9 mouse cellular contexts compared by ENCODE assay signal in the genomic region with DNA sequence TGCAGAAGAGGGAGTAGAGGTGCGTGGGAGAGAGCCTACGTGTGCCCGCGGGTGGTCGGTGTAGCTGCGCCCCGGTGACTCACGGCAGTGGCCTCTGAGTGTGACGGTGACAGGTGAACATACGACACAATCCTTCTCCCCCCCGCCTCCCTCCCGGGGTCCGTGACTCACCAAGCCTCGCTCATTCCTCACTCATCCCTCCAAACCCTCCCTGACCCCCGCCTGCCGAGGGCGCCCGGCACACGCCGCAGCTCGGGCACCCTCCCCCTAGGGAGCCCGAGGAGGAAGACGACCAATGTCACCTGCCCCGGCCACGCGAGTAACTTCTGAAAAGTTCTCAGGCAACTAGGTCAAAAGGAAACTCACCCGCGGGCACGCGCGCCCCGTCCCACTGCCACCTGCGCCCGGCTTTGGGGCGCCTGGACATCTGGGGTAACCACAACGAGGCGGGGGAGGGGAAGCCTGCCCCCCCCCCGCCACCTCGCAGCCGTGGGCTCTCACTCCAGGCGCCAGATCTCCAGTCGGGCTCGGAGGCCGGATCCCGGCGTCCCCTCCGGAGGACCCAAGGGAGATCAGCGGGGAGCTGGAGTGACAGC. TPM values are rescaled to one million over a fixed set of nuclear protein-coding genes. Genes with fewer than 3 reads are reported as not detected.
DNase-seq lines count a peak whose midpoint lies in the region; TF ChIP-seq lines count a peak whose summit lies in the region.
"Had no signal": no experiment of that assay in that cellular context is flagged by ENCODE, and none has a peak within 500 bp of the region (broad histone marks: within the 10 kb centered on the region; RNA-seq: fewer than 3 reads in every experiment).

No protein-coding gene starts in this region.

- H3K79me2 ChIP-seq in CH12.LX (replicated peaks; ENCODE audit: control insufficient read depth, extremely low read depth, insufficient read depth, poor library complexity, severe bottlenecking), result peaks cover 24% of the 10 kb centered on the region

- dilution Hi-C loops in CH12.LX (cut with MboI; ENCODE audit: extremely low pct_ligation_motif_present, extremely low pct_unique_long_range_greater_than_20kb, low sequenced_read_pairs), result no loop called here

- H3K27me3 ChIP-seq in CH12.LX (replicated peaks), result peaks cover 6% of the 10 kb centered on the region
- H3K27me3 ChIP-seq in kidney, adult 2 months (replicated peaks; ENCODE audit: control insufficient read depth, insufficient read depth, low read length), result no peaks in the 10 kb centered on the region
- no peaks in the 10 kb centered on the region for H3K27me3 ChIP-seq in spleen, adult 2 months (ENCODE audit: control insufficient read depth, insufficient read depth, low read length)

- no peaks in the 10 kb centered on the region for H3K36me3 ChIP-seq in CH12.LX (replicated peaks in 1 of 2; ENCODE audit: control insufficient read depth in 1 of 2, insufficient read depth in 1 of 2, low read length in 1 of 2)
- no peaks in the 10 kb centered on the region for H3K36me3 ChIP-seq in kidney, adult 2 months (ENCODE audit: control insufficient read depth, insufficient read depth, low read length)
- no peaks in the 10 kb centered on the region for H3K36me3 ChIP-seq in spleen, adult 2 months (ENCODE audit: control insufficient read depth, insufficient read depth, low read length)

- DNase-seq in 3T3-L1 (ENCODE audit: low read depth, low spot score) (peak; percentile 64), CH12.LX (ENCODE audit: extremely low read depth) (no peak)
- peak; percentile 61 for DNase-seq in cerebellum, adult 9-10 months
- peak; percentile 65 to 72 for DNase-seq in heart, adult 9 months (ENCODE audit: low spot score in 2 of 2)
- peak; percentile 66 for DNase-seq in kidney, adult 2 months
- peak; percentile 57 for DNase-seq in lung, postnatal 14 days
- peak; percentile 63 to 72 for DNase-seq in spleen, adult 2 months (ENCODE audit: low read depth in 1 of 2, low spot score in 2 of 2)
- no peak for DNase-seq in frontal cortex, adult 2 months (ENCODE audit: extremely low spot score in 1 of 2, low spot score in 1 of 2)

- TF ChIP-seq RAD21 in CH12.LX (IDR thresholded peaks at IDR 0.05; ENCODE audit: low read depth, low read length), result peak; percentile 12

- peaks cover 17 to 55% of the 10 kb centered on the region in 2 experiments for H3K4me1 ChIP-seq in CH12.LX (ENCODE audit: control insufficient read depth in 1 of 2, insufficient read depth in 2 of 2)
- H3K4me1 ChIP-seq in kidney, adult 2 months (ENCODE audit: control insufficient read depth, insufficient read depth, low read length), result peaks cover 46% of the 10 kb centered on the region
- peaks cover 27% of the 10 kb centered on the region; the same call in 1 of the 2 replicates for H3K4me1 ChIP-seq in spleen, adult 2 months (ENCODE audit: control insufficient read depth, insufficient read depth, insufficient read length)

- H3K4me3 ChIP-seq in CH12.LX (replicated peaks in 1 of 3; ENCODE audit: low read depth in 2 of 3, low read length in 2 of 3, poor library complexity in 1 of 3), result peak overlapping the region; percentile 73 to 90 (median 79)
- H3K4me3 ChIP-seq in kidney, adult 2 months (ENCODE audit: insufficient read depth, low read depth, low read length), result peak overlapping the region; percentile 96
- H3K4me3 ChIP-seq in spleen, adult 2 months (ENCODE audit: extremely low read depth, insufficient read depth, insufficient read length), result peak overlapping the region; percentile 97

- TF ChIP-seq POLR2A in CH12.LX (IDR thresholded peaks at IDR 0.05; ENCODE audit: low read depth, low read length), result no peak
- TF ChIP-seq POLR2A in kidney, adult 2 months (IDR thresholded peaks at IDR 0.05; ENCODE audit: low read depth, low read length), result no peak
- TF ChIP-seq POLR2A in spleen, adult 2 months (IDR thresholded peaks at IDR 0.05; ENCODE audit: low read depth, low read length), result no peak

- TF ChIP-seq CTCF in CH12.LX (conservative IDR thresholded peaks at IDR 0.05 in 1 of 2, IDR thresholded peaks at IDR 0.05 in 1 of 2; ENCODE audit: low read depth in 2 of 2, low read length in 2 of 2), result 0 out of 4 replicates have a peak, but pooled peaks of 1 of the 2 experiments have one; percentile 32
- no peak for TF ChIP-seq CTCF in kidney, adult 2 months (conservative IDR thresholded peaks at IDR 0.05; ENCODE audit: insufficient read depth, insufficient read length, low read depth, low read length)
- TF ChIP-seq CTCF in spleen, adult 2 months (IDR thresholded peaks at IDR 0.05; ENCODE audit: extremely low read depth, insufficient read depth, insufficient read length, insufficient replicate concordance), result no peak

- under 1% methylated on average over 48 of the region's 48 CpGs for WGBS in kidney, adult 2 months
- WGBS in spleen, adult 2 months, result under 1% methylated on average over 48 of the region's 48 CpGs

- H3K9me3 ChIP-seq in CH12.LX (replicated peaks; ENCODE audit: low read length), result no peaks in the 10 kb centered on the region

- H3K4me2 ChIP-seq in CH12.LX (ENCODE audit: insufficient read depth, low read depth, poor library complexity, severe bottlenecking), result peak overlapping the region; percentile 89

- in situ Hi-C loops in CH12.LX (cut with MboI; ENCODE audit: low pct_ligation_motif_present, low pct_unique_long_range_greater_than_20kb, low sequenced_read_pairs), result no loop called here

- H3K27ac ChIP-seq in CH12.LX (ENCODE audit: insufficient read depth, low read depth), result peak overlapping the region; percentile 86
- H3K27ac ChIP-seq in kidney, adult 2 months (ENCODE audit: insufficient read depth, low read depth, low read length), result peak overlapping the region; percentile 84
- H3K27ac ChIP-seq in spleen, adult 2 months (ENCODE audit: insufficient read depth, low read length), result peak overlapping the region; percentile 97

- no peak for TF ChIP-seq EP300 in CH12.LX (IDR thresholded peaks at IDR 0.05; ENCODE audit: low read length)

- H3K9ac ChIP-seq in CH12.LX (ENCODE audit: insufficient read depth, low read depth), result peak overlapping the region; percentile 46

TF ChIP-seq in CH12.LX, 34 proteins besides CTCF, POLR2A, EP300 and RAD21 (continues in another document):
- TF ChIP-seq UBTF (IDR thresholded peaks at IDR 0.05; ENCODE audit: low read depth, low read length) (no peak), USF1 (IDR thresholded peaks at IDR 0.05; ENCODE audit: low read depth, low read length) (no peak), NRF1 (IDR thresholded peaks at IDR 0.05; ENCODE audit: low read depth, low read length) (no peak), JUN (IDR thresholded peaks at IDR 0.05; ENCODE audit: insufficient read depth, low read depth, low read length) (no peak), MYC (IDR thresholded peaks at IDR 0.05; ENCODE audit: low read depth, low read length) (no peak), CHD2 (IDR thresholded peaks at IDR 0.05; ENCODE audit: low read length) (0 out of 2 replicates have a peak, but pooled peaks have one; percentile 16), RCOR1 (conservative IDR thresholded peaks at IDR 0.05; ENCODE audit: low read depth, low read length) (no peak), SMC3 (IDR thresholded peaks at IDR 0.05; ENCODE audit: low read depth, low read length) (no peak), ZMIZ1 (IDR thresholded peaks at IDR 0.05; ENCODE audit: low read depth, low read length) (no peak), CHD1 (IDR thresholded peaks at IDR 0.05; ENCODE audit: low read depth, low read length) (no peak), ZKSCAN1 (IDR thresholded peaks at IDR 0.05; ENCODE audit: borderline replicate concordance, low read depth, low read length) (no peak), MAFK (IDR thresholded peaks at IDR 0.05; ENCODE audit: insufficient replicate concordance, low read length) (no peak), MAZ (IDR thresholded peaks at IDR 0.05; ENCODE audit: low read depth, low read length) (peak; percentile 51; the same call in 1 of the 2 replicates), GABPA (IDR thresholded peaks at IDR 0.05; ENCODE audit: insufficient replicate concordance, low read depth, low read length) (no peak), MEF2A (IDR thresholded peaks at IDR 0.05; ENCODE audit: borderline replicate concordance, low read depth, low read length) (no peak), KAT2A (IDR thresholded peaks at IDR 0.05; ENCODE audit: insufficient replicate concordance, low read length) (no peak), MAX (IDR thresholded peaks at IDR 0.05; ENCODE audit: low read length) (no peak), ETS1 (conservative IDR thresholded peaks at IDR 0.05; ENCODE audit: low read depth, low read length) (peak; percentile 35), SIN3A (IDR thresholded peaks at IDR 0.05; ENCODE audit: low read length) (no peak), ZC3H11A (IDR thresholded peaks at IDR 0.05; ENCODE audit: low read depth, low read length) (no peak), ZNF384 (IDR thresholded peaks at IDR 0.05; ENCODE audit: low read depth, low read length) (no peak), ELF1 (IDR thresholded peaks at IDR 0.05; ENCODE audit: low read depth, low read length) (0 out of 2 replicates have a peak, but pooled peaks have one; percentile 18), IRF4 (IDR thresholded peaks at IDR 0.05; ENCODE audit: low read depth, low read length) (no peak)

RNA-seq across cellular contexts. Expression of gene Csrnp1, which starts 1.4 kb away (rescaled TPM):
- 15.5 and 15.7 TPM in 2 replicates for total RNA-seq in CH12.LX (2012; rRNA removed)
- total RNA-seq in CH12.LX (2014; rRNA removed), result 5.7 and 8.6 TPM in 2 replicates
- polyA plus RNA-seq in CH12.LX (2012; ENCODE audit: insufficient read length, low read depth), result 7.8 and 8.1 TPM in 2 replicates
- polyA plus RNA-seq in kidney, adult 2 months (2012; rRNA removed), result 14.8 and 24.2 TPM in 2 replicates
- polyA plus RNA-seq in spleen, adult 2 months (2012; rRNA removed), result 50.5 and 78.5 TPM in 2 replicates
- 11.2 and 16.6 TPM in 2 replicates for polyA plus RNA-seq in frontal cortex, adult 2 months (2012; rRNA removed)

RNA-seq across cellular contexts. Expression of gene Xirp1, which starts 40.3 kb away (rescaled TPM):
- total RNA-seq in CH12.LX (2012; rRNA removed), result not detected in 2 replicates
- total RNA-seq in CH12.LX (2014; rRNA removed), result not detected in 2 replicates
- not detected in 2 replicates for polyA plus RNA-seq in CH12.LX (2012; ENCODE audit: insufficient read length, low read depth)
- polyA plus RNA-seq in kidney, adult 2 months (2012; rRNA removed), result 0.18 and 0.94 TPM in 2 replicates
- polyA plus RNA-seq in spleen, adult 2 months (2012; rRNA removed), result 0.08 TPM in 2 replicates
- polyA plus RNA-seq in frontal cortex, adult 2 months (2012; rRNA removed), result 0.04 TPM in 2 replicates

RNA-seq across cellular contexts. Expression of gene Ttc21a, which starts 45.6 kb away (rescaled TPM):
- total RNA-seq in CH12.LX (2012; rRNA removed) (0.13 and 0.21 TPM in 2 replicates), CH12.LX (2014; rRNA removed) (0.19 TPM in 1 of 2 replicates, not detected in the other)
- polyA plus RNA-seq in CH12.LX (2012; ENCODE audit: insufficient read length, low read depth), result 0.47 and 0.48 TPM in 2 replicates
- polyA plus RNA-seq in kidney, adult 2 months (2012; rRNA removed), result 0.06 and 0.07 TPM in 2 replicates
- polyA plus RNA-seq in spleen, adult 2 months (2012; rRNA removed), result 0.04 and 0.15 TPM in 2 replicates
- 0.34 and 0.63 TPM in 2 replicates for polyA plus RNA-seq in frontal cortex, adult 2 months (2012; rRNA removed)
- total RNA-seq: gastrocnemius, adult 8-10 months had no signal

RNA-seq across cellular contexts. Expression of gene Gorasp1, which starts 45.7 kb away (rescaled TPM):
- 10.9 and 12.6 TPM in 2 replicates for total RNA-seq in CH12.LX (2012; rRNA removed)
- 8.7 TPM in 2 replicates for total RNA-seq in CH12.LX (2014; rRNA removed)
- polyA plus RNA-seq in CH12.LX (2012; ENCODE audit: insufficient read length, low read depth), result 8.6 and 9.2 TPM in 2 replicates
- polyA plus RNA-seq in kidney, adult 2 months (2012; rRNA removed), result 17.8 and 20.7 TPM in 2 replicates
- polyA plus RNA-seq in spleen, adult 2 months (2012; rRNA removed), result 6.6 and 7.6 TPM in 2 replicates
- polyA plus RNA-seq in frontal cortex, adult 2 months (2012; rRNA removed), result 20.3 and 24.0 TPM in 2 replicates

Comparison
In these comparisons a context has a peak if more than half of its experiments do, and no peak if none do; other contexts are left out.
1. DNase-seq: peak in 3T3-L1 (single experiment), cerebellum, adult 9-10 months (single experiment), heart, adult 9 months (2 of 2), kidney, adult 2 months (single experiment), lung, postnatal 14 days (single experiment) and spleen, adult 2 months (2 of 2); none in CH12.LX (single experiment) and frontal cortex, adult 2 months (0 of 2).
2. Peak in every context shown above with its lines, with median percentiles within 50 percentile points of each other: H3K27ac ChIP-seq and H3K4me3 ChIP-seq.